Mouse (Mus musculus) T-helper 17 cell (primary cell): ENCODE results near the gene Smim5.

ENCODE experiments used
- in situ Hi-C, 2 experiments: fragments of 300-600 bp; cut with MboI, MseI; formaldehyde crosslinking; loops; 1 replicate in 1 of 2; 2 replicates in 1 of 2; pipeline ENCODE4 v1.15.1; 2025; ENCODE audit warnings: high pct_unique_total_duplicates in 2 of 2

Gene Smim5

GRCm38 (mm10) chr11:115894755-115895520, 4.8 kb upstream of the Smim5 start:
- in situ Hi-C loops, result loop anchor here in 1 of 2 experiments (10.0 kb wide), 1 partner anchor 560 kb away; no protein-coding TSS in a partner anchor

GRCm38 (mm10) chr11:115898446-115898845, 1.3 kb upstream of the Smim5 start:
- in situ Hi-C loops, result loop anchor here in 1 of 2 experiments (10.0 kb wide), 1 partner anchor 556 kb away; no protein-coding TSS in a partner anchor

- in situ Hi-C loops, result loop anchor here in 1 of 2 experiments (10.0 kb wide), 1 partner anchor 556 kb away; no protein-coding TSS in a partner anchor
Observed at GRCm38 (mm10) chr11:115898886-115899285, 880 bp upstream of the Smim5 start.

- in situ Hi-C loops, result no loop called here
Observed at GRCm38 (mm10) chr11:115900561-115901337, 983 bp downstream of the Smim5 start.

- in situ Hi-C loops, result no loop called here
Observed at GRCm38 (mm10) chr11:115901338-115902161, 1.8 kb downstream of the Smim5 start.

- in situ Hi-C loops, result no loop called here
Observed at GRCm38 (mm10) chr11:115902177-115902576, 2.4 kb downstream of the Smim5 start.

GRCm38 (mm10) chr11:115902831-115903230, 3.1 kb downstream of the Smim5 start:
- in situ Hi-C loops, result no loop called here

GRCm38 (mm10) chr11:115903384-115904230, 3.8 kb downstream of the Smim5 start:
- in situ Hi-C loops, result no loop called here

GRCm38 (mm10) chr11:115904231-115904955, 4.6 kb downstream of the Smim5 start:
- in situ Hi-C loops, result no loop called here

- in situ Hi-C loops, result no loop called here
Observed at GRCm38 (mm10) chr11:115904956-115905790, 5.4 kb downstream of the Smim5 start.

GRCm38 (mm10) chr11:115906116-115906515, 6.3 kb downstream of the Smim5 start:
- in situ Hi-C loops, result no loop called here

GRCm38 (mm10) chr11:115906521-115906920, 6.8 kb downstream of the Smim5 start:
- in situ Hi-C loops, result no loop called here

GRCm38 (mm10) chr11:115911134-115911561, 11.4 kb downstream of the Smim5 start:
- in situ Hi-C loops, result no loop called here

- in situ Hi-C loops, result no loop called here
Observed at GRCm38 (mm10) chr11:115911632-115912376, 12.0 kb downstream of the Smim5 start, which contains the start of gene Smim6. Gene Smim6, plus strand, starts transcription at chr11:115912017.

- in situ Hi-C loops, result no loop called here
Observed at GRCm38 (mm10) chr11:115916579-115916978, 16.8 kb downstream of the Smim5 start.

GRCm38 (mm10) chr11:115918637-115919036, 18.9 kb downstream of the Smim5 start:
- in situ Hi-C loops, result no loop called here

- in situ Hi-C loops, result no loop called here
Observed at GRCm38 (mm10) chr11:115919073-115919472, 19.3 kb downstream of the Smim5 start.

- in situ Hi-C loops, result no loop called here
Observed at GRCm38 (mm10) chr11:115920110-115920818, 20.5 kb downstream of the Smim5 start.
